Comparison of ENCODE assay signal across 7 mouse cellular contexts in the genomic region with DNA sequence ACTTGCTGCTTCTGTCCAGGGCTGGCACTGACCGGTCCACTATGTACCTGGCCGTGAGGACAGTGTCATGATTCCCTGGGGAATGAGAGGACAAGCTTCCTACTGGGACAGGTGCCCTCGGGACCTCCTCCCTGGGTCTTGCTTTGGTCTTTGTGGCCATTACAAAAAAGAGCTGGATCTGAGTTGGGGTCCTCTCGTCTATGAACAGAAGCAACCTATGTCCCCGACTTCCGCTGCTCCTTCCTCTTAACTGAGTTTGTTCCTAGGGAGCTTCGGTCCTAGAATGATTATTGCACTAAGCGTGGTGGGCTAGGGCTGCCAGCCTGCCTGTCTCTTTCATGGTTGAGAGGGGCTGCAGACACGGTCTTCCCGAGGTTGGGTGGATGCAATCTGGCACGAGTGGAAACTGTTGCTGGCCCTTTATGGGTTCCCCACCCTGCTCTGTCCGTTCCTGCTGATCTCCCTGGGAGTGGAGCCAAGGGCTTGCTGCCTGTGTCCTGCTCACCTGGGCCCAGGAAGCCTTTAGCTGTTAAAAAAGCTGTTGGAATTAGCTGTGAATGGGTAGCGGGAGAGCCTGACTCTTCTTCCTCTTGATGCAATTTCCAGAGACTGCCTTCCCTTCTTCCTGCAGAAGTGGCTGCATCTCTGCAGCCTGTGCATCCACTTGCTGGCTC. TPM values are rescaled to one million over a fixed set of nuclear protein-coding genes. Genes with fewer than 3 reads are reported as not detected.
DNase-seq lines count a peak whose midpoint lies in the region; ATAC-seq and TF ChIP-seq lines count a peak whose summit lies in the region.

No protein-coding gene starts in this region.

- ATAC-seq in liver, embryonic 13.5 days (ENCODE audit: low read depth): no peak
- no peak for ATAC-seq in liver, embryonic 12.5 days
- ATAC-seq in forebrain, embryonic 15.5 days (replicated peaks): no peak
- ATAC-seq in intestine, postnatal 0 days: no peak

- peaks cover 9% of the 10 kb centered on the region; the same call in 1 of the 2 replicates for H3K4me1 ChIP-seq in liver, embryonic 13.5 days (replicated peaks)
- peaks cover 11% of the 10 kb centered on the region; the same call in 1 of the 2 replicates for H3K4me1 ChIP-seq in liver, embryonic 12.5 days
- peaks cover 20% of the 10 kb centered on the region for H3K4me1 ChIP-seq in forebrain, embryonic 15.5 days
- H3K4me1 ChIP-seq in intestine, postnatal 0 days (replicated peaks; ENCODE audit: control insufficient read depth, insufficient read depth, low read length): 0 out of 2 replicates have a peak, but pooled peaks cover 2% of the 10 kb centered on the region
- H3K4me1 ChIP-seq in small intestine, adult 2 months (ENCODE audit: control insufficient read depth, insufficient read depth, insufficient read length, low read length): peaks cover 3% of the 10 kb centered on the region; the same call in 1 of the 2 replicates

- H3K36me3 ChIP-seq in liver, embryonic 13.5 days: no peaks in the 10 kb centered on the region
- no peaks in the 10 kb centered on the region for H3K36me3 ChIP-seq in liver, embryonic 12.5 days
- no peaks in the 10 kb centered on the region for H3K36me3 ChIP-seq in forebrain, embryonic 15.5 days
- H3K36me3 ChIP-seq in intestine, postnatal 0 days (ENCODE audit: control insufficient read depth, insufficient read depth): no peaks in the 10 kb centered on the region
- H3K36me3 ChIP-seq in small intestine, adult 2 months (ENCODE audit: control insufficient read depth, insufficient read depth, low read length): no peaks in the 10 kb centered on the region

- H3K9me3 ChIP-seq in liver, embryonic 13.5 days (replicated peaks): no peaks in the 10 kb centered on the region
- H3K9me3 ChIP-seq in liver, embryonic 12.5 days (replicated peaks): no peaks in the 10 kb centered on the region
- H3K9me3 ChIP-seq in forebrain, embryonic 15.5 days: no peaks in the 10 kb centered on the region
- no peaks in the 10 kb centered on the region for H3K9me3 ChIP-seq in intestine, postnatal 0 days (ENCODE audit: control insufficient read depth)

- no peak for TF ChIP-seq POLR2A in small intestine, adult 2 months (IDR thresholded peaks at IDR 0.05; ENCODE audit: low read depth, low read length)

- 0 out of 2 replicates have a peak overlapping the region, but pooled peaks have one; percentile 49 for H3K4me3 ChIP-seq in liver, embryonic 13.5 days (replicated peaks)
- H3K4me3 ChIP-seq in liver, embryonic 12.5 days: no peak overlapping the region
- peak overlapping the region; percentile 56 for H3K4me3 ChIP-seq in forebrain, embryonic 15.5 days
- H3K4me3 ChIP-seq in intestine, postnatal 0 days (ENCODE audit: low read depth, low read length): no peak overlapping the region
- 0 out of 2 replicates have a peak overlapping the region, but pooled peaks have one; percentile 58 for H3K4me3 ChIP-seq in small intestine, adult 2 months (ENCODE audit: low read depth, low read length)

- H3K27me3 ChIP-seq in liver, embryonic 13.5 days: peaks cover 73% of the 10 kb centered on the region
- peaks cover 85% of the 10 kb centered on the region for H3K27me3 ChIP-seq in liver, embryonic 12.5 days (replicated peaks)
- H3K27me3 ChIP-seq in forebrain, embryonic 15.5 days: peaks cover 21% of the 10 kb centered on the region; the same call in 1 of the 2 replicates
- peaks cover 55% of the 10 kb centered on the region for H3K27me3 ChIP-seq in intestine, postnatal 0 days (replicated peaks; ENCODE audit: control insufficient read depth, insufficient read depth, low read length)
- peaks cover 41% of the 10 kb centered on the region for H3K27me3 ChIP-seq in small intestine, adult 2 months (ENCODE audit: control insufficient read depth, insufficient read depth, low read length)

- no peak overlapping the region for H3K27ac ChIP-seq in liver, embryonic 13.5 days
- no peak overlapping the region for H3K27ac ChIP-seq in liver, embryonic 12.5 days
- H3K27ac ChIP-seq in forebrain, embryonic 15.5 days (replicated peaks): no peak overlapping the region
- H3K27ac ChIP-seq in intestine, postnatal 0 days (ENCODE audit: low read depth, low read length): no peak overlapping the region
- H3K27ac ChIP-seq in small intestine, adult 2 months (ENCODE audit: insufficient read depth, low read depth, low read length): no peak overlapping the region

- 33% methylated on average over 13 of the region's 13 CpGs for WGBS in liver, embryonic 13.5 days (ENCODE audit: insufficient replicate concordance)
- 30% methylated on average over 13 of the region's 13 CpGs for WGBS in liver, embryonic 12.5 days (ENCODE audit: insufficient replicate concordance)
- WGBS in forebrain, embryonic 15.5 days: 40% methylated on average over 13 of the region's 13 CpGs
- 37% methylated on average over 13 of the region's 13 CpGs for WGBS in intestine, postnatal 0 days
- WGBS in small intestine, adult 2 months: 41% methylated on average over 13 of the region's 13 CpGs

- no peak for TF ChIP-seq CTCF in intestine, postnatal 0 days (IDR thresholded peaks at IDR 0.05; ENCODE audit: low read depth)
- no peak for TF ChIP-seq CTCF in small intestine, adult 2 months (IDR thresholded peaks at IDR 0.05; ENCODE audit: extremely low read depth, insufficient read length, insufficient replicate concordance, low read depth, low read length)

- H3K4me2 ChIP-seq in liver, embryonic 13.5 days: peak overlapping the region; percentile 62
- no peak overlapping the region for H3K4me2 ChIP-seq in liver, embryonic 12.5 days
- peak overlapping the region; percentile 97 for H3K4me2 ChIP-seq in forebrain, embryonic 15.5 days (replicated peaks)
- H3K4me2 ChIP-seq in intestine, postnatal 0 days (replicated peaks; ENCODE audit: low read depth): peak overlapping the region; percentile 84; the same call in 1 of the 2 replicates

- no peak overlapping the region for H3K9ac ChIP-seq in liver, embryonic 13.5 days
- no peak overlapping the region for H3K9ac ChIP-seq in liver, embryonic 12.5 days
- peak overlapping the region; percentile 50; the same call in 1 of the 2 replicates for H3K9ac ChIP-seq in forebrain, embryonic 15.5 days (replicated peaks)
- H3K9ac ChIP-seq in intestine, postnatal 0 days (ENCODE audit: low read depth, low read length): no peak overlapping the region

- no peak for DNase-seq in liver, embryonic 13.5 days
- no peak for DNase-seq in right cerebral cortex, postnatal 4 days
- no peak for DNase-seq in thymus, postnatal 36 days

RNA-seq across cellular contexts. Expression of gene Megf6, which starts 1.5 kb away (rescaled TPM):
- polyA plus RNA-seq in liver, embryonic 13.5 days (2015; fragmentation: Nextera tagmentation; extraction: Ambion mirVana): 1.5 and 1.6 TPM in 2 replicates
- 3.8 and 4.3 TPM in 2 replicates for polyA plus RNA-seq in liver, embryonic 12.5 days (2016; fragmentation: Nextera tagmentation; extraction: Ambion mirVana)
- 6.4 TPM in 2 replicates for polyA plus RNA-seq in forebrain, embryonic 15.5 days (2015; fragmentation: Nextera tagmentation; extraction: Ambion mirVana)
- 4.4 and 4.5 TPM in 2 replicates for polyA plus RNA-seq in intestine, postnatal 0 days (2015; fragmentation: Nextera tagmentation; extraction: Ambion mirVana)
- 1.7 and 3.5 TPM in 2 replicates for polyA plus RNA-seq in small intestine, adult 2 months (2012; rRNA removed)

RNA-seq across cellular contexts. Expression of gene Tprgl, which starts 11.6 kb away (rescaled TPM):
- 138 and 145 TPM in 2 replicates for polyA plus RNA-seq in liver, embryonic 13.5 days (2015; fragmentation: Nextera tagmentation; extraction: Ambion mirVana)
- 162 and 167 TPM in 2 replicates for polyA plus RNA-seq in liver, embryonic 12.5 days (2016; fragmentation: Nextera tagmentation; extraction: Ambion mirVana)
- polyA plus RNA-seq in forebrain, embryonic 15.5 days (2015; fragmentation: Nextera tagmentation; extraction: Ambion mirVana): 164 and 171 TPM in 2 replicates
- polyA plus RNA-seq in intestine, postnatal 0 days (2015; fragmentation: Nextera tagmentation; extraction: Ambion mirVana): 90.3 and 95.4 TPM in 2 replicates
- polyA plus RNA-seq in small intestine, adult 2 months (2012; rRNA removed): 74.5 and 129 TPM in 2 replicates

RNA-seq across cellular contexts. Expression of gene Wrap73, which starts 29.9 kb away (rescaled TPM):
- polyA plus RNA-seq in liver, embryonic 13.5 days (2015; fragmentation: Nextera tagmentation; extraction: Ambion mirVana): 26.9 and 29.9 TPM in 2 replicates
- 29.5 and 31.4 TPM in 2 replicates for polyA plus RNA-seq in liver, embryonic 12.5 days (2016; fragmentation: Nextera tagmentation; extraction: Ambion mirVana)
- polyA plus RNA-seq in forebrain, embryonic 15.5 days (2015; fragmentation: Nextera tagmentation; extraction: Ambion mirVana): 58.3 and 62.1 TPM in 2 replicates
- 13.2 and 15.0 TPM in 2 replicates for polyA plus RNA-seq in intestine, postnatal 0 days (2015; fragmentation: Nextera tagmentation; extraction: Ambion mirVana)
- 10.9 and 16.9 TPM in 2 replicates for polyA plus RNA-seq in small intestine, adult 2 months (2012; rRNA removed)

RNA-seq across cellular contexts. Expression of gene Trp73, which starts 32.1 kb away (rescaled TPM):
- 0.17 TPM in 1 of 2 replicates, not detected in the other for polyA plus RNA-seq in liver, embryonic 13.5 days (2015; fragmentation: Nextera tagmentation; extraction: Ambion mirVana)
- polyA plus RNA-seq in liver, embryonic 12.5 days (2016; fragmentation: Nextera tagmentation; extraction: Ambion mirVana): 0.04 and 0.17 TPM in 2 replicates
- 5.6 and 5.9 TPM in 2 replicates for polyA plus RNA-seq in forebrain, embryonic 15.5 days (2015; fragmentation: Nextera tagmentation; extraction: Ambion mirVana)
- 0.03 TPM in 1 of 2 replicates, not detected in the other for polyA plus RNA-seq in intestine, postnatal 0 days (2015; fragmentation: Nextera tagmentation; extraction: Ambion mirVana)
- polyA plus RNA-seq in small intestine, adult 2 months (2012; rRNA removed): 0.14 and 0.58 TPM in 2 replicates

Comparison
In these comparisons a context has a peak if more than half of its experiments do, and no peak if none do; other contexts are left out.
1. H3K4me3 ChIP-seq: peak in liver, embryonic 13.5 days (single experiment), forebrain, embryonic 15.5 days (single experiment) and small intestine, adult 2 months (single experiment); none in liver, embryonic 12.5 days (single experiment) and intestine, postnatal 0 days (single experiment).